Mouse (Mus musculus): ENCODE measurements at regions not wholly inside any gene's neighbourhood (a gene's known extent, or its start where the extent isn't known, plus 50 kb on each side); places are given as distances from the start of the nearest gene placed in this dataset.

GRCm38 (mm10) chr4:55721834-55722233, 189.6 kb upstream of the Klf4 start:
- TF ChIP-seq CTCF (IDR thresholded peaks at IDR 0.05; ENCODE audit: borderline replicate concordance, extremely low read depth, insufficient read depth, insufficient read length) = no peak
- TF ChIP-seq POLR2A (IDR thresholded peaks at IDR 0.05; ENCODE audit: borderline replicate concordance, extremely low read depth, insufficient read depth, insufficient read length, poor library complexity, severe bottlenecking) = no peak

All from brain, embryonic 14.5 days (tissue).